Mouse (Mus musculus): Measurements from ENCODE around the gene B4galnt4. TPM values are rescaled to one million over a fixed set of nuclear protein-coding genes. Genes with fewer than 3 reads are reported as not detected.

The B4galnt4 gene
- total and polyA plus RNA-seq, 3 experiments = 0.81 to 8.0 TPM; not detected in 1

GRCm38 (mm10) chr7:141088473-141088872 is 27.6 kb downstream of the B4galnt4 start:
- TF ChIP-seq POLR2A (IDR thresholded peaks at IDR 0.05; ENCODE audit: control insufficient read depth in 1 of 2, insufficient read depth in 1 of 2, low read depth in 1 of 2, low read length in 2 of 2, poor library complexity in 1 of 2) (no peak), ETS1 (IDR thresholded peaks at IDR 0.05; ENCODE audit: low read depth, low read length) (no peak), UBTF (IDR thresholded peaks at IDR 0.05; ENCODE audit: borderline replicate concordance, insufficient read depth, low read depth, low read length) (no peak), ZMIZ1 (IDR thresholded peaks at IDR 0.05; ENCODE audit: low read depth, low read length) (no peak), ZNF384 (IDR thresholded peaks at IDR 0.05; ENCODE audit: low read depth, low read length) (no peak), ZKSCAN1 (IDR thresholded peaks at IDR 0.05; ENCODE audit: low read depth, low read length) (no peak), MAX (IDR thresholded peaks at IDR 0.05; ENCODE audit: low read length) (no peak), E2F4 (IDR thresholded peaks at IDR 0.05; ENCODE audit: borderline replicate concordance, low read depth, low read length) (no peak), TCF12 (IDR thresholded peaks at IDR 0.05; ENCODE audit: low read depth, low read length) (no peak), MXI1 (IDR thresholded peaks at IDR 0.05; ENCODE audit: low read depth, low read length) (no peak), MYB (IDR thresholded peaks at IDR 0.05; ENCODE audit: low read depth, low read length) (no peak), ELF1 (IDR thresholded peaks at IDR 0.05; ENCODE audit: low read depth, low read length) (no peak), SIN3A (IDR thresholded peaks at IDR 0.05; ENCODE audit: low read length) (no peak), USF2 (IDR thresholded peaks at IDR 0.05; ENCODE audit: borderline replicate concordance in 1 of 2, insufficient read depth in 1 of 2, low read depth in 1 of 2, low read length in 2 of 2) (no peak), JUND (IDR thresholded peaks at IDR 0.05; ENCODE audit: low read depth, low read length) (no peak), TAL1 (IDR thresholded peaks at IDR 0.05; ENCODE audit: low read length) (no peak), GABPA (IDR thresholded peaks at IDR 0.05; ENCODE audit: low read depth, low read length) (no peak), MEF2A (IDR thresholded peaks at IDR 0.05; ENCODE audit: extremely low read depth, insufficient replicate concordance, low read depth, low read length, poor library complexity, severe bottlenecking) (no peak), NRF1 (IDR thresholded peaks at IDR 0.05; ENCODE audit: insufficient read depth, low read depth, low read length, poor library complexity, severe bottlenecking) (no peak), CTCF (IDR thresholded peaks at IDR 0.05 in 2 of 3, conservative IDR thresholded peaks at IDR 0.05 in 1 of 3; ENCODE audit: control insufficient read depth in 1 of 3, insufficient read depth in 1 of 3, low read depth in 2 of 3, low read length in 3 of 3, poor library complexity in 1 of 3, severe bottlenecking in 1 of 3) (no peak)
- Histone ChIP-seq H3K27ac (ENCODE audit: control insufficient read depth, low read depth, low read length) (no peak overlapping the region), H3K4me1 (ENCODE audit: control insufficient read depth in 1 of 2, insufficient read depth in 2 of 2, low read length in 2 of 2) (peaks cover 0 to 4% of the 10 kb centered on the region in 2 experiments; a peak in 2 of 4 replicates), H3K9me3 (replicated peaks; ENCODE audit: insufficient read depth, low read length) (no peaks in the 10 kb centered on the region), H3K9ac (ENCODE audit: control insufficient read depth, low read depth, low read length, poor library complexity, severe bottlenecking) (no peak overlapping the region), H3K36me3 (ENCODE audit: control insufficient read depth in 1 of 2, insufficient read depth in 2 of 2, low read length in 2 of 2) (peaks cover 0 to 3% of the 10 kb centered on the region in 2 experiments; a peak in 2 of 4 replicates), H3K4me3 (ENCODE audit: control insufficient read depth in 1 of 2, insufficient read depth in 1 of 2, low read depth in 2 of 2, low read length in 2 of 2) (no peak overlapping the region), H3K79me2 (ENCODE audit: control insufficient read depth, insufficient read depth, low read length, poor library complexity) (no peaks in the 10 kb centered on the region), H3K27me3 (ENCODE audit: control insufficient read depth in 1 of 2, insufficient read depth in 2 of 2, low read length in 2 of 2) (no peaks in the 10 kb centered on the region)
- no peak for DNase-seq (ENCODE audit: low read depth, low spot score)

GRCm38 (mm10) chr7:141090228-141090627 is 29.3 kb downstream of the B4galnt4 start:
- H3K36me3 ChIP-seq (ENCODE audit: control insufficient read depth in 1 of 2, insufficient read depth in 2 of 2, low read length in 2 of 2) = peaks cover 0 to 3% of the 10 kb centered on the region in 2 experiments; a peak in 2 of 4 replicates
- no peak overlapping the region for H3K9ac ChIP-seq (ENCODE audit: control insufficient read depth, low read depth, low read length, poor library complexity, severe bottlenecking)
- H3K4me1 ChIP-seq (ENCODE audit: control insufficient read depth in 1 of 2, insufficient read depth in 2 of 2, low read length in 2 of 2) = peaks cover 0 to 4% of the 10 kb centered on the region in 2 experiments; a peak in 2 of 4 replicates
- no peaks in the 10 kb centered on the region for H3K27me3 ChIP-seq (ENCODE audit: control insufficient read depth in 1 of 2, insufficient read depth in 2 of 2, low read length in 2 of 2)
- DNase-seq (ENCODE audit: low read depth, low spot score) = no peak
- no peak overlapping the region for H3K4me3 ChIP-seq (ENCODE audit: control insufficient read depth in 1 of 2, insufficient read depth in 1 of 2, low read depth in 2 of 2, low read length in 2 of 2)
- H3K9me3 ChIP-seq (replicated peaks; ENCODE audit: insufficient read depth, low read length) = no peaks in the 10 kb centered on the region
- no peak overlapping the region for H3K27ac ChIP-seq (ENCODE audit: control insufficient read depth, low read depth, low read length)
- no peak for TF ChIP-seq BHLHE40 (IDR thresholded peaks at IDR 0.05; ENCODE audit: borderline replicate concordance, low read depth, low read length)
- no peak for TF ChIP-seq NELFE (IDR thresholded peaks at IDR 0.05; ENCODE audit: low read depth, low read length)
- no peak for TF ChIP-seq JUND (IDR thresholded peaks at IDR 0.05; ENCODE audit: low read depth, low read length)
- TF ChIP-seq TBP (IDR thresholded peaks at IDR 0.05; ENCODE audit: low read depth, low read length) = no peak
- TF ChIP-seq KAT2A (conservative IDR thresholded peaks at IDR 0.05; ENCODE audit: low read depth, low read length) = no peak
- no peak for TF ChIP-seq ZC3H11A (IDR thresholded peaks at IDR 0.05; ENCODE audit: low read depth, low read length)
- TF ChIP-seq MYB (IDR thresholded peaks at IDR 0.05; ENCODE audit: low read depth, low read length) = no peak
- TF ChIP-seq TCF12 (IDR thresholded peaks at IDR 0.05; ENCODE audit: low read depth, low read length) = no peak
- no peak for TF ChIP-seq POLR2A (IDR thresholded peaks at IDR 0.05; ENCODE audit: control insufficient read depth in 1 of 2, insufficient read depth in 1 of 2, low read depth in 1 of 2, low read length in 2 of 2, poor library complexity in 1 of 2)
- no peak for TF ChIP-seq MXI1 (IDR thresholded peaks at IDR 0.05; ENCODE audit: low read depth, low read length)
- TF ChIP-seq ZKSCAN1 (IDR thresholded peaks at IDR 0.05; ENCODE audit: low read depth, low read length) = no peak
- no peak for TF ChIP-seq UBTF (IDR thresholded peaks at IDR 0.05; ENCODE audit: borderline replicate concordance, insufficient read depth, low read depth, low read length)
- no peak for TF ChIP-seq CHD1 (IDR thresholded peaks at IDR 0.05; ENCODE audit: low read depth, low read length)
- no peak for TF ChIP-seq MAZ (IDR thresholded peaks at IDR 0.05; ENCODE audit: low read depth, low read length)
- TF ChIP-seq USF2 (IDR thresholded peaks at IDR 0.05; ENCODE audit: borderline replicate concordance in 1 of 2, insufficient read depth in 1 of 2, low read depth in 1 of 2, low read length in 2 of 2) = no peak
- H3K79me2 ChIP-seq (ENCODE audit: control insufficient read depth, insufficient read depth, low read length, poor library complexity) = no peaks in the 10 kb centered on the region
